17 mouse cellular contexts compared by ENCODE assay signal in genomic region chr13:95782311-95782968, GRCm38 (mm10).
DNase-seq lines count a peak whose midpoint lies in the region; ATAC-seq and TF ChIP-seq lines count a peak whose summit lies in the region.
"Had no signal": no experiment of that assay in that cellular context is flagged by ENCODE, and none has a peak within 500 bp of the region (broad histone marks: within the 10 kb centered on the region; RNA-seq: fewer than 3 reads in every experiment).

No protein-coding gene starts in this region.

- no peak for TF ChIP-seq EP300 in liver, embryonic 14.5 days (IDR thresholded peaks at IDR 0.05; ENCODE audit: low read depth)

- WGBS in hindbrain, embryonic 11.5 days: 68% methylated on average over 15 of the region's 15 CpGs
- 55% methylated on average over 15 of the region's 15 CpGs for WGBS in hindbrain, embryonic 12.5 days
- WGBS in liver, embryonic 14.5 days (ENCODE audit: insufficient replicate concordance): 60% methylated on average over 15 of the region's 15 CpGs
- WGBS in liver, embryonic 12.5 days (ENCODE audit: insufficient replicate concordance): 68% methylated on average over 15 of the region's 15 CpGs
- WGBS in stomach, embryonic 15.5 days: 51% methylated on average over 15 of the region's 15 CpGs

- no peaks in the 10 kb centered on the region for H3K27me3 ChIP-seq in hindbrain, embryonic 11.5 days (ENCODE audit: control insufficient read depth, insufficient read depth, low read length)
- no peaks in the 10 kb centered on the region for H3K27me3 ChIP-seq in hindbrain, embryonic 12.5 days
- H3K27me3 ChIP-seq in liver, embryonic 14.5 days (ENCODE audit: control insufficient read depth, insufficient read depth, low read length): no peaks in the 10 kb centered on the region
- no peaks in the 10 kb centered on the region for H3K27me3 ChIP-seq in liver, embryonic 12.5 days (replicated peaks)
- H3K27me3 ChIP-seq in stomach, embryonic 15.5 days (replicated peaks): no peaks in the 10 kb centered on the region

- H3K27ac ChIP-seq in hindbrain, embryonic 11.5 days (ENCODE audit: low read depth, low read length): no peak overlapping the region
- H3K27ac ChIP-seq in hindbrain, embryonic 12.5 days: no peak overlapping the region
- H3K27ac ChIP-seq in liver, embryonic 14.5 days: no peak overlapping the region
- no peak overlapping the region for H3K27ac ChIP-seq in liver, embryonic 12.5 days
- H3K27ac ChIP-seq in stomach, embryonic 15.5 days: peak overlapping the region; percentile 24; the same call in 1 of the 2 replicates

- H3K9ac ChIP-seq in hindbrain, embryonic 11.5 days (ENCODE audit: low read depth, low read length): no peak overlapping the region
- H3K9ac ChIP-seq in hindbrain, embryonic 12.5 days: no peak overlapping the region
- no peak overlapping the region for H3K9ac ChIP-seq in liver, embryonic 14.5 days (replicated peaks)
- H3K9ac ChIP-seq in liver, embryonic 12.5 days: no peak overlapping the region
- H3K9ac ChIP-seq in stomach, embryonic 15.5 days: no peak overlapping the region

- no peak for TF ChIP-seq CTCF in liver, embryonic 14.5 days (IDR thresholded peaks at IDR 0.05; ENCODE audit: low read depth)

- no peak for ATAC-seq in hindbrain, embryonic 11.5 days (ENCODE audit: low FRiP score)
- no peak for ATAC-seq in hindbrain, embryonic 12.5 days (ENCODE audit: low FRiP score)
- no peak for ATAC-seq in liver, embryonic 14.5 days (ENCODE audit: insufficient read depth)
- no peak for ATAC-seq in liver, embryonic 12.5 days
- no peak for ATAC-seq in stomach, embryonic 15.5 days (ENCODE audit: insufficient read depth, low FRiP score, low read depth)
- no peak for ATAC-seq in monocyte, adult 5-6 weeks (replicated peaks; ENCODE audit: insufficient number of reproducible peaks, low FRiP score, low TSS enrichment, poor library complexity, severe bottlenecking)
- ATAC-seq: forebrain, embryonic 16.5 days had no signal

- no peak overlapping the region for H3K4me3 ChIP-seq in hindbrain, embryonic 11.5 days (ENCODE audit: low read depth, low read length)
- no peak overlapping the region for H3K4me3 ChIP-seq in hindbrain, embryonic 12.5 days
- H3K4me3 ChIP-seq in liver, embryonic 14.5 days (ENCODE audit: insufficient read depth in 1 of 2, low read depth in 2 of 2, low read length in 2 of 2): no peak overlapping the region
- no peak overlapping the region for H3K4me3 ChIP-seq in liver, embryonic 12.5 days
- no peak overlapping the region for H3K4me3 ChIP-seq in stomach, embryonic 15.5 days (replicated peaks)

- H3K36me3 ChIP-seq in hindbrain, embryonic 11.5 days (ENCODE audit: control insufficient read depth, insufficient read depth, low read length): no peaks in the 10 kb centered on the region
- no peaks in the 10 kb centered on the region for H3K36me3 ChIP-seq in hindbrain, embryonic 12.5 days
- H3K36me3 ChIP-seq in liver, embryonic 14.5 days (replicated peaks; ENCODE audit: control insufficient read depth, insufficient read depth, low read depth): no peaks in the 10 kb centered on the region
- no peaks in the 10 kb centered on the region for H3K36me3 ChIP-seq in liver, embryonic 12.5 days
- no peaks in the 10 kb centered on the region for H3K36me3 ChIP-seq in stomach, embryonic 15.5 days

- peak; percentile 15 for DNase-seq in hindbrain, embryonic 11.5 days (ENCODE audit: low spot score)
- DNase-seq in liver, embryonic 14.5 days (ENCODE audit: low read depth in 3 of 3, low spot score in 3 of 3): no peak
- peak; percentile 67 to 70 for DNase-seq in adrenal gland, postnatal 36 days
- no peak for DNase-seq in frontal cortex, postnatal 14 days (ENCODE audit: low spot score in 2 of 2)
- DNase-seq: cerebellum, postnatal 10 days; gastrocnemius, postnatal 14 days; heart, postnatal 4 days; lung, postnatal 4 days; midbrain, embryonic 14.5 days; right cerebral cortex, postnatal 4 days; thymus, postnatal 14 days had no signal

- no peak overlapping the region for H3K4me2 ChIP-seq in hindbrain, embryonic 11.5 days (replicated peaks; ENCODE audit: low read depth, low read length)
- H3K4me2 ChIP-seq in hindbrain, embryonic 12.5 days (replicated peaks): no peak overlapping the region
- H3K4me2 ChIP-seq in liver, embryonic 14.5 days (ENCODE audit: low read depth): 0 out of 2 replicates have a peak overlapping the region, but pooled peaks have one; percentile 15
- H3K4me2 ChIP-seq in liver, embryonic 12.5 days: no peak overlapping the region
- H3K4me2 ChIP-seq in stomach, embryonic 15.5 days: no peak overlapping the region
- H3K4me2 ChIP-seq: heart, embryonic 11.5 days had no signal

- no peaks in the 10 kb centered on the region for H3K9me3 ChIP-seq in hindbrain, embryonic 11.5 days (ENCODE audit: control insufficient read depth, low read length)
- no peaks in the 10 kb centered on the region for H3K9me3 ChIP-seq in hindbrain, embryonic 12.5 days (replicated peaks)
- no peaks in the 10 kb centered on the region for H3K9me3 ChIP-seq in liver, embryonic 14.5 days (ENCODE audit: control insufficient read depth, low read length)
- H3K9me3 ChIP-seq in liver, embryonic 12.5 days (replicated peaks): no peaks in the 10 kb centered on the region
- H3K9me3 ChIP-seq in stomach, embryonic 15.5 days: no peaks in the 10 kb centered on the region

- peaks cover 3% of the 10 kb centered on the region for H3K4me1 ChIP-seq in hindbrain, embryonic 11.5 days (replicated peaks; ENCODE audit: control insufficient read depth, insufficient read depth, low read length)
- H3K4me1 ChIP-seq in hindbrain, embryonic 12.5 days: peaks cover 41% of the 10 kb centered on the region
- H3K4me1 ChIP-seq in liver, embryonic 14.5 days (replicated peaks; ENCODE audit: control insufficient read depth in 2 of 2, insufficient read depth in 2 of 2, low read length in 1 of 2): peaks cover 3 to 22% of the 10 kb centered on the region in 2 experiments; a peak in 3 of 4 replicates
- H3K4me1 ChIP-seq in liver, embryonic 12.5 days: peaks cover 38% of the 10 kb centered on the region
- peaks cover 24% of the 10 kb centered on the region for H3K4me1 ChIP-seq in stomach, embryonic 15.5 days

Comparison
In these comparisons a context has a peak if more than half of its experiments do, and no peak if none do; other contexts are left out.
1. DNase-seq: peak in hindbrain, embryonic 11.5 days (single experiment) and adrenal gland, postnatal 36 days (2 of 2); none in liver, embryonic 14.5 days (0 of 3) and frontal cortex, postnatal 14 days (0 of 2).